Mouse (Mus musculus): ENCODE measurements around the gene Tmem74b. TPM values are rescaled to one million over a fixed set of nuclear protein-coding genes. Genes with fewer than 3 reads are reported as not detected.

Tmem74b gene
- total RNA-seq, 2 experiments from 2014 or later = 29.3 to 30.3 TPM

DNA sequence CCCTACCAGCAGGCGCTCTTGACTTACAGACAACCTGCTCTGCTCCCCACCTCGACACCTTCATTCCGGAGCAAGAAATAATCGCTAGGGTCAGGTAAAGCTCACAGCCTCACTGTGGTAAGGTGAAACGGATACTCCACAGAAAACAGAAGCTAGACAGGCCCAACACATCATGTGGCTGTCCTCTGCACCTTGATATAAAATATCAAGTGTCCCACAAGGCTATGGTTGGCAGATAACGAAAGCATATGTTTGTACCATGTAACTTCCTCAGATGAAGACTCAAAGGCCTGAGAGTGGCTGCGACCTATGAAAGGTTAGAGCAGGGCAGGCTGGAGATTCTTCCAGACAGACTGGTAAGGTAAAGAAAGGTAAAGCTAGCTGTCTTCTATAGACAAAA, 37.7 kb downstream of the Tmem74b start:
- intact Hi-C loops (cut with DNase I) = no loop called here
- no peak for DNase-seq

DNA sequence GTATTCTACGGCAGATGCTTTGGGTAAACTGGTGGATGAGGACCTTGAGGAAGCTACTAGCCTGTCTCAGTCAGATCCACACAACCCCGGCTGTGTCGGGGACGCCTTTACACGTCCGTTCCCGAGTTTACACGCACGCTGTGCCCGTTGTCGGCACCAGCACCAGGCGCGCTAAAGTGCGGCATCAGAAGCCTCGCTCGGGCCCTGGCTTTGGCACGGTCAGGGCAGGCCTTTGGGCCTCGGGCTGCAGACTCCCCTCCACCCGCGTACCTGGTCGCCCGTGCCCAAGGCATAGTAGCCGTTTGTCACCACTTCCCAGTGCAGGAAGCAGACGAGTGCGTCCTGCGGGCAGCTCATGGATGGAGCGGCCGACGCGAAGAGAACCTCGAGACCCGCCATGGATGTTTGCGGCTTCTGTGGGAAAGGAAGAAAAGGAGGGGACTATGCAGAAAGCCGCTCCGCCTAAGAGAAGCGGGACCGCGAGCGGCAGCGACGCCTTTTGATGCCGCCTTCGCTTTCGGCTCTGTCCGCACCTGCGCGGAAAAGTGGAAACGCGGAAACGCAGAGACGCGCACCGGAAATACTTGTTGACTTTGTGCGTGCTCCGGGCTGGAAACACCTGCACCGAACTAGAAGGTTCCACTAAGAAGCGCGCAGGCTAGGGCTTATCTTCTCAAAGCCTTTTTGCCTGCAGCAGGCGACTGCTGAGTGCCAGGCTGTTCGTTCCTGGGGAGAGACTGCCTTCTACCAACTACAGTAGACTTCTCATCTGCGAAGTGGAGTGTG, 39.1 kb downstream of the Tmem74b start:
- peak; percentile 86 for DNase-seq
- intact Hi-C loops (cut with DNase I) = loop anchor here (10.0 kb wide), 1 partner anchor 254 kb away; the partner anchor contains the start of gene Slc52a3

DNA sequence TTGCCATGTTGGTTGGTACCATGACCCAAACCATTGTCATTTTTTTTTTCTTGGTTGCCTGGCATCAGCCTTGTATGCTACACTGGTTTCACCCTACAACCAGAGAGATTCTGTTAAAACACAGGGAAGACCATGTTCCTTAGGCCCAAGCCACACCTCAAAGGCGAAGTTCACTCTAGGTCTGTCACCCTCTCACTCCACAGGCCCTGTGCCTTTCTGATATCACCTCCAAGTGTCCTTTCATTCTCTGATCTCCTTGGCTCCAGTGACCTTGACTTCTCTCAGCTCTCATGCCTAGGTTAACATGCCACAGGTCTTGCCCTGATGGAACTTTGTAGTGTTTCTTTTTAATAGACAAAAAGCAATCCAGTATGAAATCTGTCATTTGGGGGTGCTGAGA, 40.3 kb downstream of the Tmem74b start:
- intact Hi-C loops (cut with DNase I) = loop anchor here (10.0 kb wide), 1 partner anchor 253 kb away; the partner anchor contains the start of gene Slc52a3
- no peak for DNase-seq

DNA sequence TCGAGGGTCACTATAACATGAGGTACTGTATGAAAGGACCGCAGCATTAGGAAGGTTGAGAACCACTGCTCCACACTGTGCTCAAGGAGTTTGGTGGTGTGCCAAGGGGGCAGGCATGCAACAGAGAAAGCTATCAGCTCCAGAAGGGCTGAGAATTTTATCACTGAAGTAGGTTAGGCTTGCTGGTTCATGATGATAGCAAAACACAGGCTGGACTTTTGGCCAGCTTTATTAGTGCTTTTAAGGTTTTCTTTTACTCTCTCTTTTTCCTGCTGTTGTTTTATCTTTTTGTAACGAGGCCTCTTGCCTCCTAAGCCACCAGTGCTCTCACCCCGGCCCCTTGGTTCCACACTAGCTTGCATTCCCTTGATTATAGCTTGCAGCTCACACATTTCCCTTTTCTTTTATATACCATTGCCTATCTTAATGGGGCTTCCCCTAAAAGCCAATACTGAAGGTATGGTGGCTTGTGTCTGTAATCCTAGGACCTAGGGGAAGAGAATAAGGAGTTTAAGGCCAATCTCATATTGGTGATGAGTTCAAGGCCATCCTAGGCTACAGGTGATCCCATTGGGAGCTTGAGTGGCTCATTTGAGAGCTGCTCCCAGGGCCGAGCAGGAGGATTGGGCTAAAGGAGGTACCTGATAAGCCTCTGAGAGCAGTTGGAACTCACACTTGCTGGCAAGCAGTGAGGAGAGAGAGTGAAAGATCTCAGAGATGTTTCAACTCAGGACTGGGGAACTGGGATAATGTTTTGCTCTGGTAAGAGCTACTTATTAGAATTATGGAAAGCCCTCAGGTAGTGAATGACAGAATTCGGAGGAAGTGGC, 41.3 kb downstream of the Tmem74b start:
- no peak for DNase-seq
- intact Hi-C loops (cut with DNase I) = loop anchor here (10.0 kb wide), 1 partner anchor 252 kb away; the partner anchor contains the start of gene Slc52a3

DNA sequence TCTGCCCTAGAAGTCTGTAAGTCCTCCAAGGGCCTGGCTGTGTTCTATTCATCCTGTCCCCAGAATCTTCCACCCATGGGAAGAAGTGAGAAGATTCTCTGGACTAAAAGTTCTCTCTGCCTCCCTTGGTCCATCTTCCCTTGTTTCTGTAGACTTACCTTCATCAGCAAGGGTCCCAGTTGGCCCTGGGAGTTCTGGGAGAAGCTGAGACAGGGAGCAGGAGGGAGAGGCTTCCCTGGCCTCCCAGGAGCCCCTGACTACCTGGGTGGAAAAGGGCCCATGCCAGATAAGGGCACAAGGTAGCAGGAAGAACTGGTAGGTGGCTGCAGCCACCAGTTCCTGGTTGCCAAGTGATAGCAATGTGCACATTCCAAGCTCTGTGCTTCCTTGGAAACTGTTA, 42.0 kb downstream of the Tmem74b start, which contains the start of gene Psmf1:
Psmf1 (minus strand) TSS at position 342 of the 400 bp plus-strand sequence.
- no peak for DNase-seq
- intact Hi-C loops (cut with DNase I) = loop anchor here (10.0 kb wide), 1 partner anchor 251 kb away; the partner anchor contains the start of gene Slc52a3

DNA sequence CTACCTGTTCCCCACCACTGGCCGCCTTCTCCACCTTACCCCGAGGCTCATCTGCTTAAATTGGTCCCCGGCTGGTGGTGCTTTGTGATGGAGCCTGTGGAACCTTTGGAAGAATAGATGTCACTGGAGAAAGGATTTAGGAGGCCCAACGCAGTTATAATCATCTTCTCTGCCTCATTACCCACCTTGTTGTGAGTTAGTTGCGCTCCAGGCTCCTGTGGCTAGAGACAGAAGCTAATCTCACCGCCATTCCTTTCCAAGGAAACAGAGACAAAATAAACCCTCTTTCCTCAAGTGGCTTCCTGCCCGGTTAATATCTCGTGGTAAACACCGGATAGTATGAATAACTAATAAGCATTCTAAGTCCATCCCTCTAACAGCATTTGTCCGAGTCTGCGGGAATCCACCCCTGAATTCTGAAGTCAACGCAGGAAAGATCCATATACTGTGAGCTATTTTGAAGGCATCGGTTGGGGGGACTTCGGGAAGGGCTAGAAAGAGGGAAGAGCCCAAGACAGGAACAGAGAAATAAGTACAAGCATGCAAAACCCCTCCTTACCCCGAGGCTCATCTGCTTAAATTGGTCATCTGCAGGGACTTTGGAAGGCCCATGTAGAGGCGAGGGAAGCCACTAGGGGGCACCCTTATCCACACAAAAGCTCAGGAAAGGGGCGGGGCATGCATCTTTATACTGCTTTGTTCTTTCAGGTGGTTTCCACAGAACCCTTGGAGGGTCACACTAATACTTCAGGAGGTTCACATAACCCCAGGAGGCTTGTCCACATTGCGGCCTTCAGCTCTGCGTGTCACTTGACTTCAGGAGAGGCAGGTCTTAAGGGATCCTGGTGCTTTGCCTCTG, 46.3 kb downstream of the Tmem74b start:
- peak; percentile 82 for DNase-seq
- intact Hi-C loops (cut with DNase I) = loop anchor here (10.0 kb wide), 1 partner anchor 247 kb away; the partner anchor contains the start of gene Slc52a3

DNA sequence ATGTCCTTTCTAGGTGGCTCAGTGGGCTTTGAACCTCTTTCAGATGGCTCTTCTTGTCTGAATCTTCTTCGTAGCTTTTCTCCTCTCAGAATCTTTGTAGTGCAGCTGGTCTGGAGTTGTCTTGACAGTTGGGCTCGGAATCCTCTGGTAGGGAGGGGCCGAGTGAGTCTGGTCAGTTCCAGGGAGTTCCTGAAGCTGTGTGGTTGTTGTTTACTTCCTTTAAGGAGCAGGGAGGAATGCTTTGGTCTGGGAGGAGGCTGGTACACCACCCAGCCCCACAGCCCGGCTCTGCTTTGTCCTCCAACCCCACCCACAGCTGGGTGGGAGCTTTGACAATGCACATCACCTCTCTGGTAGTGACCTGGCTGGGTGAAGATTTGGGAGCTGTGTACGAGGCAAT, 49.5 kb downstream of the Tmem74b start:
- DNase-seq = no peak
- intact Hi-C loops (cut with DNase I) = loop anchor here (5.0 kb wide), 2 partner anchors 111 to 331 kb away; partner anchors contain the start of gene Scrt2

DNA sequence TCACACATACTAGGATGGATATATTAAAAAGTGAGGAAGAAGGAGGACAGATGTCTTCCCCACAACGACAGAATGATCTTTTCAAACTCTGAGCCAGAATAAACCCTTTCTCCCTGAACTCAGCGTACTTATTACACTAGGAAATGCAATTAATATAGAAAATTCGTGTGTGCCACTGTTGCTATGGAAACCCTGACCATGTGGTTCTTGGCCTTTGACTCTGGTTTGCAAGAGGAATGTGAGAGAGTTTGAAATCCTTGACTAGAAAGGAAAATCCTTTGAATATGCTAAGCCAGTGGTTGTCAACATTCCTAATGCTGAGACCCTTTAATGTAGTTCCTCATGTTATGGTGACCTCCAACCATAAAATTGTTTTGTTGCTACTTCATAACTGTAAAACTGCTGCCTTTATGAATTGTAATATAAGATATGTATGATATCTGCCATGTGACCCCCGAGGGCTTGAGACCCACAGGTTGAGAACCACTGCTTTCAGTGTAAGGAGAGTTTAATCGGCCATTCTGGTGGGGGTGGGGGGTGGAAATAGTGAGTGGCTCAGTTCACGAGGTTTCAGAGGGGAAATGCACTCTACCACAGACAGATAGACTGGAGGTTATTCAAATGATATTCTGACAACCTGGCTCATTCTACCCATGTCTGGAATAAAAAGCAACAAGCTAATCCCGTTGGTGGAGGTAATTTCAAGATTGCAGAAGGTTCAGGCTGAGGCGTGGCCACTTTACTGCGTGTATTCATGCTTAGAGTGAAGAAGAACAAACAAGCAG, 54.7 kb downstream of the Tmem74b start:
- no peak for DNase-seq
- intact Hi-C loops (cut with DNase I) = no loop called here

DNA sequence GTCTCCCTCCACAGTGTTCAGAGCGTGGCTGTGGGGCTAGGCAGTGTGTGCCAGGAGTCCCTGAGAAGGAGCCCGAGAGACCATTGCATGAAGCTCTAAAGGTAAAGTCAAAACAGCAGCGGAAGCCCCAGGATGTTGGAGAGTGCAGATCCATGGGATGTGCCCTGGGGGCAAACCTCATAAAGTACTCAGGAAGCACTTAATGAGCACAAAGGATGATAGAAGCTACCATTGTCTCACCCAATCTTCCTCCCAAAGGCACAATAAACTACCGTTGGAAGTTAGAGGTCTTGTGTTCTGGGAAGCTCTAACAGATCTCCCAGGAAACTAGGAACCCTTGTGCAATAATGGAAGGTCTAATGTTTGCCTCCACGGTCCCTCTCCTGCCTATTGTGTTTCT, 55.6 kb downstream of the Tmem74b start:
- intact Hi-C loops (cut with DNase I) = no loop called here
- no peak for DNase-seq

DNA sequence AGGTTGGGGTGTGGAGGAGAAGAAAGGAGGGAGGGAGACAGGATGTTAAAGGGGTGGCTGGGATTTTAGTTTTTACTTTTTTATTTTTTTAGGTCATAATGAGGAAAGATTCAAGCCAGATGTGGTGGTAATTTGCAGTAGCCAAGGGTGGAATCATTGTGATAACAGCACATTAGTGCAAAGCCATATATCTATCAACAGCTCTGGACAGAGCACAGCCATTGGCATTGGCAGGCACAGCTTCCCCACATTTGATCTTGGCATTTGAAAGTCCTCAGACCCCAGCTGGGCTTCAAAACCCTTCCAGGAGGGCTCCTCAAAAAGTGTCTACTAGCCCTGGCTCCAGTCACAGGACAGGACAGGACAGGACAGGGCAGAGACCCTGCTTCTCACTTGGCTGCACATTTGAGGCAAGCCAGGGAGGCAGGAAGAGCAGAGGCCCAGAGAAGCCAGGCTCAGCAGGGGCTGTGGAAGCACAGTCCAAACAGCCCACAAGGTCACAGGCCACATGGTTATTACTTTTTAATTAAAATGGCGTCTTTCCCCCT, 57.1 kb downstream of the Tmem74b start:
- intact Hi-C loops (cut with DNase I) = no loop called here
- DNase-seq = no peak

Other genes with a start within 250 kb of the Tmem74b start
- gene 4921509C19Rik, start 225.9 kb upstream of the Tmem74b start, total RNA-seq (2021) = not detected
- 100 to 1,000 TPM; 170 to 174 TPM for gene Nsfl1c, start 207.8 kb upstream of the Tmem74b start, total RNA-seq (2021)
- 100 to 1,000 TPM; 481 to 486 TPM for gene Fkbp1a, start 159.5 kb upstream of the Tmem74b start, total RNA-seq (2021)
- gene Sdcbp2, start 129.4 kb upstream of the Tmem74b start, total RNA-seq (2021) = 1 to 10 TPM; 1.2 TPM
- 10 to 100 TPM; 80.0 to 84.0 TPM for gene Snph, start 69.4 kb upstream of the Tmem74b start, total RNA-seq (2021)
- gene Rad21l, start 33.5 kb upstream of the Tmem74b start, total RNA-seq (2021) = under 1 TPM; 0.60 to 0.99 TPM
- gene Psmf1, start 42.2 kb downstream of the Tmem74b start, total RNA-seq (2021) = 10 to 100 TPM; 45.1 to 47.8 TPM
- gene Rspo4, start 140.9 kb downstream of the Tmem74b start, total RNA-seq (2021) = not detected
- not detected for gene Angpt4, start 209.2 kb downstream of the Tmem74b start, total RNA-seq (2021)